Mouse (Mus musculus): Measurements from ENCODE around the gene 3110082I17Rik. TPM values are rescaled to one million over a fixed set of nuclear protein-coding genes. Genes with fewer than 3 reads are reported as not detected.
A peak's percentile ranks its signal among the peaks of the same experiment; 100 is the strongest.

The 3110082I17Rik gene
- polyA plus RNA-seq, 1 experiment: 8.7 TPM

- WGBS: 7% methylated on average over 10 of the region's 10 CpGs
- no peak for DNase-seq (ENCODE audit: low read depth, low spot score)
These were observed 389 bp downstream of the 3110082I17Rik start for GRCm38 (mm10) chr5:139459938-139460337.

- DNase-seq (ENCODE audit: low read depth, low spot score): peak; percentile 28
- 27% methylated on average over 8 of the region's 8 CpGs for WGBS
These were observed 3.1 kb downstream of the 3110082I17Rik start for GRCm38 (mm10) chr5:139457241-139457640.

- no peak for DNase-seq (ENCODE audit: low read depth, low spot score)
- WGBS: 88% methylated on average over 12 of the region's 12 CpGs
These were observed 5.2 kb downstream of the 3110082I17Rik start for GRCm38 (mm10) chr5:139455166-139455565.

- WGBS: 87% methylated on average over 10 of the region's 10 CpGs
- DNase-seq (ENCODE audit: low read depth, low spot score): no peak
These were observed 7.3 kb downstream of the 3110082I17Rik start for GRCm38 (mm10) chr5:139453031-139453430.

GRCm38 (mm10) chr5:139449926-139450325, 10.4 kb downstream of the 3110082I17Rik start:
- WGBS: 65% methylated on average over 4 of the region's 4 CpGs
- no peak for DNase-seq (ENCODE audit: low read depth, low spot score)

GRCm38 (mm10) chr5:139449161-139449791, 11.1 kb downstream of the 3110082I17Rik start:
- DNase-seq (ENCODE audit: low read depth, low spot score): no peak
- 52% methylated on average over 5 of the region's 5 CpGs for WGBS

- DNase-seq (ENCODE audit: low read depth, low spot score): no peak
- 73% methylated on average over 6 of the region's 6 CpGs for WGBS
These were observed 12.3 kb downstream of the 3110082I17Rik start for GRCm38 (mm10) chr5:139448025-139448424.

GRCm38 (mm10) chr5:139445258-139445657, 15.1 kb downstream of the 3110082I17Rik start:
- 80% methylated on average over 8 of the region's 8 CpGs for WGBS
- no peak for DNase-seq (ENCODE audit: low read depth, low spot score)

- DNase-seq (ENCODE audit: low read depth, low spot score): no peak
- 47% methylated on average over 4 of the region's 4 CpGs for WGBS
These were observed 17.4 kb downstream of the 3110082I17Rik start for GRCm38 (mm10) chr5:139442962-139443361.

GRCm38 (mm10) chr5:139442428-139442827, 17.9 kb downstream of the 3110082I17Rik start:
- 34% methylated on average over 12 of the region's 12 CpGs for WGBS
- no peak for DNase-seq (ENCODE audit: low read depth, low spot score)

GRCm38 (mm10) chr5:139441726-139442018, 18.7 kb downstream of the 3110082I17Rik start:
- no peak for DNase-seq (ENCODE audit: low read depth, low spot score)

GRCm38 (mm10) chr5:139440926-139441725, 19.2 kb downstream of the 3110082I17Rik start:
- WGBS: 95% methylated on average over 11 of the region's 11 CpGs
- no peak for DNase-seq (ENCODE audit: low read depth, low spot score)

More at GRCm38 (mm10) chr5:139441726-139442018, 18.7 kb downstream of the 3110082I17Rik start:
- WGBS: 96% methylated on average over 2 of the region's 2 CpGs

- WGBS: 87% methylated on average over 5 of the region's 5 CpGs
- DNase-seq (ENCODE audit: low read depth, low spot score): no peak
These were observed 19.9 kb downstream of the 3110082I17Rik start for GRCm38 (mm10) chr5:139440451-139440850.

- WGBS: 82% methylated on average over 12 of the region's 12 CpGs
These were observed 21.9 kb downstream of the 3110082I17Rik start for GRCm38 (mm10) chr5:139438440-139438839.

GRCm38 (mm10) chr5:139437769-139438168, 22.6 kb downstream of the 3110082I17Rik start:
- DNase-seq (ENCODE audit: low read depth, low spot score): no peak
- 87% methylated on average over 4 of the region's 4 CpGs for WGBS

More at GRCm38 (mm10) chr5:139438440-139438839, 21.9 kb downstream of the 3110082I17Rik start:
- no peak for DNase-seq (ENCODE audit: low read depth, low spot score)

- 60% methylated on average over 8 of the region's 8 CpGs for WGBS
These were observed 25.4 kb downstream of the 3110082I17Rik start for GRCm38 (mm10) chr5:139434940-139435339.

GRCm38 (mm10) chr5:139433842-139434568, 26.3 kb downstream of the 3110082I17Rik start:
- no peak for DNase-seq (ENCODE audit: low read depth, low spot score)
- 86% methylated on average over 9 of the region's 9 CpGs for WGBS

More at GRCm38 (mm10) chr5:139434940-139435339, 25.4 kb downstream of the 3110082I17Rik start:
- no peak for DNase-seq (ENCODE audit: low read depth, low spot score)

GRCm38 (mm10) chr5:139432747-139433508, 27.4 kb downstream of the 3110082I17Rik start:
- WGBS: 80% methylated on average over 7 of the region's 7 CpGs
- no peak for DNase-seq (ENCODE audit: low read depth, low spot score)

- 89% methylated on average over 6 of the region's 6 CpGs for WGBS
These were observed 28.0 kb downstream of the 3110082I17Rik start for GRCm38 (mm10) chr5:139432333-139432732.

More at GRCm38 (mm10) chr5:139432333-139432732, 28.0 kb downstream of the 3110082I17Rik start:
- no peak for DNase-seq (ENCODE audit: low read depth, low spot score)
